Mouse (Mus musculus): Measurements from ENCODE around the gene Cyfip2. TPM values are rescaled to one million over a fixed set of nuclear protein-coding genes. Genes with fewer than 3 reads are reported as not detected.

Cyfip2 gene
- polyA plus RNA-seq, 1 experiment, result 200 TPM

GRCm38 (mm10) chr11:46341960-46342359 lies 29.3 kb upstream of the Cyfip2 start:
- DNase-seq, result no peak
- TF ChIP-seq POLR2A (IDR thresholded peaks at IDR 0.05; ENCODE audit: borderline replicate concordance, insufficient read depth, low read length), result no peak
- no peak for TF ChIP-seq CTCF (IDR thresholded peaks at IDR 0.05; ENCODE audit: borderline replicate concordance, insufficient read depth, low read depth, low read length)
- WGBS, result 92% methylated on average over 4 of the region's 4 CpGs
- Histone ChIP-seq H3K4me1 (ENCODE audit: control insufficient read depth, insufficient read depth, low read length) (no peaks in the 10 kb centered on the region), H3K27me3 (ENCODE audit: control insufficient read depth, insufficient read depth, low read length) (no peaks in the 10 kb centered on the region), H3K4me3 (replicated peaks; ENCODE audit: insufficient read depth, low read depth, low read length) (no peak overlapping the region), H3K27ac (ENCODE audit: insufficient read depth, low read length) (no peak overlapping the region)

- no peaks in the 10 kb centered on the region for H3K27me3 ChIP-seq (ENCODE audit: control insufficient read depth, insufficient read depth, low read length)
- DNase-seq, result no peak
- H3K4me1 ChIP-seq (ENCODE audit: control insufficient read depth, insufficient read depth, low read length), result no peaks in the 10 kb centered on the region
- no peak overlapping the region for H3K27ac ChIP-seq (ENCODE audit: insufficient read depth, low read length)
- 92% methylated on average over 5 of the region's 5 CpGs for WGBS
- no peak overlapping the region for H3K4me3 ChIP-seq (replicated peaks; ENCODE audit: insufficient read depth, low read depth, low read length)
- TF ChIP-seq POLR2A (IDR thresholded peaks at IDR 0.05; ENCODE audit: borderline replicate concordance, insufficient read depth, low read length) (no peak), CTCF (IDR thresholded peaks at IDR 0.05; ENCODE audit: borderline replicate concordance, insufficient read depth, low read depth, low read length) (no peak)
Observed at GRCm38 (mm10) chr11:46336020-46336419, 23.4 kb upstream of the Cyfip2 start.

- Histone ChIP-seq H3K4me1 (ENCODE audit: control insufficient read depth, insufficient read depth, low read length) (no peaks in the 10 kb centered on the region), H3K27me3 (ENCODE audit: control insufficient read depth, insufficient read depth, low read length) (no peaks in the 10 kb centered on the region), H3K4me3 (replicated peaks; ENCODE audit: insufficient read depth, low read depth, low read length) (no peak overlapping the region), H3K27ac (ENCODE audit: insufficient read depth, low read length) (no peak overlapping the region)
- no peak for DNase-seq
- WGBS, result 92% methylated on average over 8 of the region's 8 CpGs
- TF ChIP-seq POLR2A (IDR thresholded peaks at IDR 0.05; ENCODE audit: borderline replicate concordance, insufficient read depth, low read length) (no peak), CTCF (IDR thresholded peaks at IDR 0.05; ENCODE audit: borderline replicate concordance, insufficient read depth, low read depth, low read length) (no peak)
Observed at GRCm38 (mm10) chr11:46332217-46332616, 19.6 kb upstream of the Cyfip2 start.

- no peak overlapping the region for H3K4me3 ChIP-seq (replicated peaks; ENCODE audit: insufficient read depth, low read depth, low read length)
- no peak for DNase-seq
- 86% methylated on average over 16 of the region's 16 CpGs for WGBS
- TF ChIP-seq CTCF (IDR thresholded peaks at IDR 0.05; ENCODE audit: borderline replicate concordance, insufficient read depth, low read depth, low read length) (no peak), POLR2A (IDR thresholded peaks at IDR 0.05; ENCODE audit: borderline replicate concordance, insufficient read depth, low read length) (no peak)
- no peaks in the 10 kb centered on the region for H3K27me3 ChIP-seq (ENCODE audit: control insufficient read depth, insufficient read depth, low read length)
- no peaks in the 10 kb centered on the region for H3K4me1 ChIP-seq (ENCODE audit: control insufficient read depth, insufficient read depth, low read length)
- no peak overlapping the region for H3K27ac ChIP-seq (ENCODE audit: insufficient read depth, low read length)
Observed at GRCm38 (mm10) chr11:46326271-46327015, 13.8 kb upstream of the Cyfip2 start.

- H3K4me1 ChIP-seq (ENCODE audit: control insufficient read depth, insufficient read depth, low read length), result no peaks in the 10 kb centered on the region
- TF ChIP-seq POLR2A (IDR thresholded peaks at IDR 0.05; ENCODE audit: borderline replicate concordance, insufficient read depth, low read length) (no peak), CTCF (IDR thresholded peaks at IDR 0.05; ENCODE audit: borderline replicate concordance, insufficient read depth, low read depth, low read length) (no peak)
- DNase-seq, result no peak
- no peak overlapping the region for H3K27ac ChIP-seq (ENCODE audit: insufficient read depth, low read length)
- no peak overlapping the region for H3K4me3 ChIP-seq (replicated peaks; ENCODE audit: insufficient read depth, low read depth, low read length)
- H3K27me3 ChIP-seq (ENCODE audit: control insufficient read depth, insufficient read depth, low read length), result no peaks in the 10 kb centered on the region
- 78% methylated on average over 7 of the region's 7 CpGs for WGBS
Observed at GRCm38 (mm10) chr11:46321559-46321958, 8.9 kb upstream of the Cyfip2 start.

GRCm38 (mm10) chr11:46314534-46314933 lies 1.9 kb upstream of the Cyfip2 start:
- Histone ChIP-seq H3K27ac (ENCODE audit: insufficient read depth, low read length) (no peak overlapping the region), H3K4me3 (replicated peaks; ENCODE audit: insufficient read depth, low read depth, low read length) (no peak overlapping the region), H3K4me1 (ENCODE audit: control insufficient read depth, insufficient read depth, low read length) (peaks cover 6% of the 10 kb centered on the region; the same call in 1 of the 2 replicates), H3K27me3 (ENCODE audit: control insufficient read depth, insufficient read depth, low read length) (no peaks in the 10 kb centered on the region)
- TF ChIP-seq CTCF (IDR thresholded peaks at IDR 0.05; ENCODE audit: borderline replicate concordance, insufficient read depth, low read depth, low read length) (no peak), POLR2A (IDR thresholded peaks at IDR 0.05; ENCODE audit: borderline replicate concordance, insufficient read depth, low read length) (no peak)
- WGBS, result 78% methylated on average over 7 of the region's 7 CpGs
- no peak for DNase-seq

- no peak for DNase-seq
- no peaks in the 10 kb centered on the region for H3K27me3 ChIP-seq (ENCODE audit: control insufficient read depth, insufficient read depth, low read length)
- H3K4me3 ChIP-seq (replicated peaks; ENCODE audit: insufficient read depth, low read depth, low read length), result no peak overlapping the region
- peaks cover 12% of the 10 kb centered on the region for H3K4me1 ChIP-seq (ENCODE audit: control insufficient read depth, insufficient read depth, low read length)
- no peak overlapping the region for H3K27ac ChIP-seq (ENCODE audit: insufficient read depth, low read length)
- WGBS, result 90% methylated on average over 6 of the region's 6 CpGs
- no peak for TF ChIP-seq CTCF (IDR thresholded peaks at IDR 0.05; ENCODE audit: borderline replicate concordance, insufficient read depth, low read depth, low read length)
- no peak for TF ChIP-seq POLR2A (IDR thresholded peaks at IDR 0.05; ENCODE audit: borderline replicate concordance, insufficient read depth, low read length)
Observed at GRCm38 (mm10) chr11:46313851-46314250, 1.2 kb upstream of the Cyfip2 start.

All from cerebellum, adult 2 months (tissue).